Mouse (Mus musculus): ENCODE measurements at regions not wholly inside any gene's neighbourhood (a gene's known extent, or its start where the extent isn't known, plus 50 kb on each side); places are given as distances from the start of the nearest gene placed in this dataset.

DNA sequence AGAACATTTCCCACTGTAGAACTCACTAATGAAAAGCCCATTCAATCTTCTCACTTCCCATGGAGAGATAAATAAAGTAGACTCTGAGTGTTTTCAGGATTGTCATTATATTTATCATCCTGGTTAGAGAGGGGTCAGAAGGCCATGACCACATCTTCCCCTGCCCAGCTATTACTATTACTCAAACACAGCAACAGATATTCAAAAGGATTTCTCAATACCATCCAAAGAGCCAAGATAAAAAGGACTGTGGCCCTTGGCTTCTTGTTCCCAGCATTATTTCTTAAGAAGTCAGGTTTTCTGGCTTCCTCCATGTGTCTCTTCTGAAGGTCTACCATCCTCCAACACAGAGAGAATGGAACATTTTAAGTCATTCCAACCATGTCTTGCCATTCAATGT, 199.6 kb upstream of the Egflam start:
- TF ChIP-seq POLR2A (IDR thresholded peaks at IDR 0.05; ENCODE audit: insufficient read depth, low read depth, low read length) = no peak
- TF ChIP-seq CTCF (IDR thresholded peaks at IDR 0.05; ENCODE audit: insufficient read depth, low read depth, low read length) = no peak
- no peak overlapping the region for H3K27ac ChIP-seq (ENCODE audit: insufficient read depth, low read depth, low read length)
- H3K4me3 ChIP-seq (ENCODE audit: insufficient read depth, low read depth, low read length) = no peak overlapping the region
- H3K4me1 ChIP-seq (ENCODE audit: control insufficient read depth, insufficient read depth, low read length) = no peaks in the 10 kb centered on the region

DNA sequence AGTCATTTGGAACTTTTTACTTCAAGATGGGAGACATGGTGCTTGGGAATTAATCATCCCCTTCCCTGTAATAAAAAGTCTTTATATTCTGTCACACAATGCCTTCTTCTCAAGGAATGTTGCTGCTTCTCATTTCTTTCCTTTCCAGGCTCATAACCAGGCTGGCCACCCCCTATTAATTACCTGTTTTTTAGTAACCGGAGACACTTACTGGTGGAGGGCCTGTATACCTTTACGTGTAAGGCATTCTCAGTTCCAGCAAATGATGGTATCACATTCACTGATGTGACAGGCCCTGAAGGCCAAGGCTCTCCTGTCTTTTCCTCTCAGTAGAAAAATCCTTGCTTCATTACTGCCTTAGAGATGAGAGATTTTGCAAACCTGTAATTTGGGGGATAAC, 203.3 kb upstream of the Egflam start:
- H3K4me3 ChIP-seq (ENCODE audit: insufficient read depth, low read depth, low read length) = no peak overlapping the region
- no peaks in the 10 kb centered on the region for H3K4me1 ChIP-seq (ENCODE audit: control insufficient read depth, insufficient read depth, low read length)
- no peak overlapping the region for H3K27ac ChIP-seq (ENCODE audit: insufficient read depth, low read depth, low read length)
- TF ChIP-seq POLR2A (IDR thresholded peaks at IDR 0.05; ENCODE audit: insufficient read depth, low read depth, low read length) (no peak), CTCF (IDR thresholded peaks at IDR 0.05; ENCODE audit: insufficient read depth, low read depth, low read length) (no peak)
- WGBS = 93% methylated on average over 2 of the region's 2 CpGs

DNA sequence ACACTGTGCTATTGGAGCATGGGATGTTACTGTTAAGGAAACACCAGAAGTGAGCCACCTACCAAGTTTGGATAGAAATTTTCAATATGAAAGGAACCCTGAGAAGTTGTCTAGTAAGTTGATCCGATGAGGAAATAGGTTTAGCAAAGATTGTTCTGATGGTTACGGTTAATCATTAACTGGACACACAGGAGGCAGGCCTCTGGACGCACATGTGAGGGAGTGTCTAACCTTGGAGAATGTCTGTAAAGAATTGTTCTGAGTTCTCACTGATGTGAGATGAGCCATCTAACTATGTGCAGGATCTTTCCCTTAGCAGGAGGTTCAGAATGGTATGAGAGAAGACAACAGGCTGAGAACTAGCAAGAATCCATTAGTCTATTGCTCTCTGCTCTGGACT, 205.8 kb upstream of the Gdnf start:
- TF ChIP-seq CTCF (IDR thresholded peaks at IDR 0.05; ENCODE audit: insufficient read depth, low read depth, low read length) = no peak
- no peak for TF ChIP-seq POLR2A (IDR thresholded peaks at IDR 0.05; ENCODE audit: insufficient read depth, low read depth, low read length)
- Histone ChIP-seq H3K27ac (ENCODE audit: insufficient read depth, low read depth, low read length) (no peak overlapping the region), H3K4me1 (ENCODE audit: control insufficient read depth, insufficient read depth, low read length) (no peaks in the 10 kb centered on the region), H3K4me3 (ENCODE audit: insufficient read depth, low read depth, low read length) (no peak overlapping the region)
- WGBS = 99% methylated on average over 3 of the region's 3 CpGs

DNA sequence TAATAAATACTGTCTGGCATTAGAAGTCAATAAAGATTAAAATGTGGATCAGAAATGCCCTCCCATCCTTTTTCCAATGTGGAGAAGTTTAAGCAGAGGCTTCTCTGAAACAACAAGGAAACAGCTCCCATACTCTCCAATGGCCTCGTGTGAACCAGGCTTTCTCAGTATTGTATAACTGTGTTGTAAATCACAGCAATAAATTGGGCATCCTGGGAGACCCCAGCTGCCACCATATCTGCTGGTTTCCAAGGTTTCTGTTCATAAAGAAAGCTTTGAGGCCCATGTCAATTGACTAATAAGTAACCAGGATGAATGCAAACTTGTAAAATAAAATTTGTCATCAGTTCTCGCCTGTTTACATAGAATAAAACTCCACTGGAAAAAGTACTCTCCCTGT, 192.7 kb upstream of the Gdnf start:
- 71% methylated on average over 2 of the region's 2 CpGs for WGBS
- Histone ChIP-seq H3K27ac (ENCODE audit: insufficient read depth, low read depth, low read length) (no peak overlapping the region), H3K4me1 (ENCODE audit: control insufficient read depth, insufficient read depth, low read length) (no peaks in the 10 kb centered on the region), H3K4me3 (ENCODE audit: insufficient read depth, low read depth, low read length) (no peak overlapping the region)
- TF ChIP-seq POLR2A (IDR thresholded peaks at IDR 0.05; ENCODE audit: insufficient read depth, low read depth, low read length) = no peak
- no peak for TF ChIP-seq CTCF (IDR thresholded peaks at IDR 0.05; ENCODE audit: insufficient read depth, low read depth, low read length)

DNA sequence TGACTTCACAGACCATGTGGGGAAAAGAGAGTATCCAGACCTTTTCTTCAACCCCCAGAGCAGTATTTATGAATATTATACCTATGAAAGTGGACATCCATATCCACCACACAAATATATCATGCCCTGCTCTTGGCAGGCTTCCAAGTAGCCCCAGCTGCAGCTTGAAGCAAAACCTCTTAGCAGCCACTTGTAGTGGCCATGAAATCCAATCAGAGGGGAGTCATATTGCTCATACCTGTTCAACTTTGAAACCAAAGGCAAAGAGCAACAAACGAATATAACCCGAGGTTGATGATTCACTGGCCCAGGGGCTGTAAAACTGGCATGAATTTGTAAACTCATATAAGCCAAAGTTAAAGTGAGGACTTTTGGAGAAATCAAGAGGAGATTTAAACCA, 187.6 kb upstream of the Gdnf start:
- H3K4me1 ChIP-seq (ENCODE audit: control insufficient read depth, insufficient read depth, low read length) = no peaks in the 10 kb centered on the region; the same call in 1 of the 2 replicates
- no peak overlapping the region for H3K4me3 ChIP-seq (ENCODE audit: insufficient read depth, low read depth, low read length)
- 87% methylated on average over 2 of the region's 2 CpGs for WGBS
- TF ChIP-seq CTCF (IDR thresholded peaks at IDR 0.05; ENCODE audit: insufficient read depth, low read depth, low read length) (no peak), POLR2A (IDR thresholded peaks at IDR 0.05; ENCODE audit: insufficient read depth, low read depth, low read length) (no peak)
- no peak overlapping the region for H3K27ac ChIP-seq (ENCODE audit: insufficient read depth, low read depth, low read length)

DNA sequence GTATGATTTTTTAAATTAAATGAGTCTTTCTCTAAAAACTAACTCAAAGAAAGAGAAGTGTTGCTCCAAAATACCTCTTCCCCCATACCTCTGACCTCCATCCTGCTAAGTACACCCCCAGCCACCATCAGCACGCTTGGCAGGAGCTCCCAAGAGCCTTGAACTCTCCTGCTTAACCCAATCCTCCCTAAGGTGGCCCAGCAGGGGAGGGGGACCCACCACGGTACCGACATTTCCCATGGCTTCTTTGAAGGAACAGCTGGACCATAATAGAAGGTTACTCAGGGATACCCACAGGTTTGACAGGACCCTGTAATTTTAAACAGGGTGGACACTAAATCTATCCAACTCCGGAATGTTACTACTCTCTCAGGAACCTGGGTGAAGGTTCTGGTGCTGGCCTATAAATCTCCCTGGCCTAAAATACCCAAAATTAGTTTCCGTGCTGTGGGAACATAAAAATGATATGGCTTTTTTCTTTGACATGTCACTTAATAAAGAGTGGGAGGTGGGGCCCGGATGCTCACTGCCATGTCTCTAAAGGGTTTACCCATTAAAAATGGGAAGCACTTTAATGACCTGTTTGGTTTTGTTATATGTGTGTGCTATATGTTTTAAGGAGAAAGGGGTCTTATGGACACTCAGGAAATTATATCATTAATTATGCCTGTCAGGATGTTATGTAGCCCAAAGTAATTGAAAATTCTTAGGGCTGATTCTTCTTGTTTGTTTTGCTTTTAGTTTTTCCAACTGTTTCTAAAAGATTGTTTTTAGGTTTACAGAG, 185.8 kb upstream of the Gdnf start:
- Histone ChIP-seq H3K4me1 (ENCODE audit: control insufficient read depth, insufficient read depth, low read length) (no peaks in the 10 kb centered on the region; the same call in 1 of the 2 replicates), H3K27ac (ENCODE audit: insufficient read depth, low read depth, low read length) (no peak overlapping the region), H3K4me3 (ENCODE audit: insufficient read depth, low read depth, low read length) (no peak overlapping the region)
- 72% methylated on average over 6 of the region's 6 CpGs for WGBS
- no peak for TF ChIP-seq CTCF (IDR thresholded peaks at IDR 0.05; ENCODE audit: insufficient read depth, low read depth, low read length)
- no peak for TF ChIP-seq POLR2A (IDR thresholded peaks at IDR 0.05; ENCODE audit: insufficient read depth, low read depth, low read length)

DNA sequence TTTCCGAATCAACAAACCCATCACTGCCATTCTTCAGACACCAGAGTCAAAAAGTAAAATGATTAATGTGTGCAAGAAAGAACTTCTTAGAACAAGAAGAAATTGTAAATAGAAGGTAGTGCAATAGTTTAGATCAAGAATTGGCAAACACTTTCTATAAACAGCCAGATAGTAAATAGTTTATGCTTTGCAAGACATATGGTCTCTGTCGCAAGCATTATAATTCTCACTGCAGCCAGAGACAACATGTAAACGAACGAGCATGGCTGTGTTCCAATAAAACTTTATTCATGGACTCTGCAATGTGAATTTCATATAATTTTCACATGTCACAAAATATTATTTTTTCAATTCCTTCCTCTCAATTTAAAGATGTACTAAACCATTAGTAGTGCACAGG, 180.8 kb upstream of the Gdnf start:
- no peaks in the 10 kb centered on the region; the same call in 1 of the 2 replicates for H3K4me1 ChIP-seq (ENCODE audit: control insufficient read depth, insufficient read depth, low read length)
- no peak overlapping the region for H3K4me3 ChIP-seq (ENCODE audit: insufficient read depth, low read depth, low read length)
- no peak overlapping the region for H3K27ac ChIP-seq (ENCODE audit: insufficient read depth, low read depth, low read length)
- TF ChIP-seq POLR2A (IDR thresholded peaks at IDR 0.05; ENCODE audit: insufficient read depth, low read depth, low read length) (no peak), CTCF (IDR thresholded peaks at IDR 0.05; ENCODE audit: insufficient read depth, low read depth, low read length) (no peak)
- WGBS = 90% methylated on average over 4 of the region's 4 CpGs

DNA sequence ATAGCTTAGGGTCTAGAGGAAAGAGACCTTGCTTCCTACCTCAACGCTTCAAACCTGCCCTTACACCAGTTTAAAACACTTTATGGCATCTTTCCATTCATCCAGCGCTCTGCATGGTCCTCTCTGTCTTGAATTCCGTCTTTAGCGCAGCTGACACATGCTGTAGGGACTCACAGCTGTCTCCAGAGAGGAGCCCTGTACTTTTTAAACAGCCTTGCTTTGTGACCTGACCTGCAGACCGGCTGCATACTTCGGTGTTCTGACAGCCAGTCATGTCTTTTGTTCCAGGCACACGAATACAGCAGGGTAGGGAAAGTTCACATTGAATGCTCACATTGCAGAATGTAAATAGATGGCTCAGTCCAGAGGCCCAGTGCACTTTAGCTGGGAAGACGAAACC, 175.4 kb upstream of the Gdnf start:
- H3K27ac ChIP-seq (ENCODE audit: insufficient read depth, low read depth, low read length) = no peak overlapping the region
- no peaks in the 10 kb centered on the region for H3K4me1 ChIP-seq (ENCODE audit: control insufficient read depth, insufficient read depth, low read length)
- H3K4me3 ChIP-seq (ENCODE audit: insufficient read depth, low read depth, low read length) = no peak overlapping the region
- 70% methylated on average over 8 of the region's 8 CpGs for WGBS
- TF ChIP-seq POLR2A (IDR thresholded peaks at IDR 0.05; ENCODE audit: insufficient read depth, low read depth, low read length) (no peak), CTCF (IDR thresholded peaks at IDR 0.05; ENCODE audit: insufficient read depth, low read depth, low read length) (no peak)

DNA sequence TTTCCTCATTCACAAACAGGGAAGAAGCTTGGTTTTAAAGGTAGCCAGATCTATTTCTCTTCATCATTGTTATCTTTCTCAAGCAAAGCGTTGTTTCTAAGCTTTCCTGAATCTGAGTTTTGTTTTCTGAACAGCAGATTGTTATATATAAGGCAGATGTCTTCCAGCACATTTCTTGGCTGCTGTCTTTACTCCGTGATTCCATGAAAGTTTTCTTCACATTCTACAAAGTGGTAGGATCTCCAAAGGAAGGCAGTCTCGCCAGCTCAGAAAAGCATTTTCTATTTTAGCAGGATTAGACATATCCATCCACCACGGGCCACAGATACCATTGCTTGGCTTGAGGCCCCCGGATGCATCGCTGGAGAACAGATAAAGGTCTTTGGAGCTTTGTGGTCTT, 171.2 kb upstream of the Gdnf start:
- Histone ChIP-seq H3K4me1 (ENCODE audit: control insufficient read depth, insufficient read depth, low read length) (no peaks in the 10 kb centered on the region), H3K27ac (ENCODE audit: insufficient read depth, low read depth, low read length) (no peak overlapping the region), H3K4me3 (ENCODE audit: insufficient read depth, low read depth, low read length) (no peak overlapping the region)
- WGBS = 79% methylated on average over 6 of the region's 6 CpGs
- TF ChIP-seq POLR2A (IDR thresholded peaks at IDR 0.05; ENCODE audit: insufficient read depth, low read depth, low read length) = no peak
- TF ChIP-seq CTCF (IDR thresholded peaks at IDR 0.05; ENCODE audit: insufficient read depth, low read depth, low read length) = no peak

All from olfactory bulb, adult 2 months (tissue).